Mouse (Mus musculus) spleen, postnatal 14 days (tissue): ENCODE data around the gene Folr2.
A peak's percentile ranks its signal among the peaks of the same experiment; 100 is the strongest.

Source experiments
- DNase-seq, 2 experiments: peaks; one replicate each; pipeline ENCODE4 v3.0.0; 2021 to 2022; ENCODE audit warnings: low spot score in 2 of 2

Gene Folr2

DNA sequence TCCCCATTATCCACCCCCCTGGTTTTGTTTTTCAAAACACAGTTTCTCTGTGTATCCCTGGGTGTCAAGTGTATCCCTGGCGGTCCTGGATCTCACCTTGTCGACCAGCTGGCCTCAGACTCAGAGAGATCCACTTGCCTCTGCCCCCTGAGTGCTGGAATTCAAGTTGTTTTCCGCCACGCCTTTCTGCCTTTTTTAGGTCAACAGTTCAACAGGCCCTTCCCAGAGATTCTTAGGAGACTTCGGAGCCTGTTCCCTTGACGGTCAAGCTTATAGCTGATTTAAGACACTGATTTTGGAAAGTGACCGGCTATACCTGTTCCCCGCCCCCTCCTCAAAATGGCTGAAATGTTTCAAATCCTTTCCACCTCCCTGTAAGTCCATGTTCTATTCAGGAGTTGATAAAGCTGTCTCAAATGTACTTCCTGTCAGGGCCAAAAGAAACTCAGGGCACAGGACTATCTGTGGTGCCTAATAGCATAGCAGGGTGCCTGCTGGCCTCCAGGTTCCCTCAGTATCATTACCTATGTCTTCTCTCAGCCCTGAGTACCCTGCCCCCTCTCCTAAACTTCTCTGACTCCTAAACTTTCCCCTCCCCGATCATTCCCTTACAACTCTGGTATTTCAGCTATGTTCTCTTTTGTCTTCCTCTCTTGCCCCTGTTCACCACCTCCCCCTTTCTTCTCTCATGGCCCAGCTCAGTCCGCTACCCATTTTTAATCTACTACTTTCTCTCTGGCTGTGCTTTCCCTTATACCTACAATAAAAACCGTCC is 9.7 kb upstream of the Folr2 start:
- DNase-seq = no peak

DNA sequence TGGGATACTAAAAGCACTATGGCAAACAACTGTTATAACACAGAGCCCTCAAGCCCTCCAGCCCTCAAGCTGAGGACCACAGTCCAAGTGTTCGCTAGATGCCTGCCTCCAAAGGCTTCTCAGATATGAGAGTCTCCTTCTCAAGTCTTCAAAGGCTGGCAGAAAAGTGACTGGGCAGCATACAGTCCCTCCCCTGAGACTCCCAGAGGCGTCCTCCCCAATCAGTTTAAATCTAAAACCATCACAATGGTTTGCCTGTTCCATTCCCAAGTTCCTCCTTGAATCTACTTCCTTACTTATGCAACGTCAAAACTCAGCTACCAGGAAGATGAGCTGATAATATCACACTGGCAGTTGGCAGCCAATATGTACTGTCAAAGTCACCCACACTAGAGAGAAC is 6.4 kb upstream of the Folr2 start, which contains the start of gene Anapc15:
TSS of gene Anapc15 (plus strand) at position 301 of the 400 bp plus-strand sequence.
- no peak for DNase-seq

DNA sequence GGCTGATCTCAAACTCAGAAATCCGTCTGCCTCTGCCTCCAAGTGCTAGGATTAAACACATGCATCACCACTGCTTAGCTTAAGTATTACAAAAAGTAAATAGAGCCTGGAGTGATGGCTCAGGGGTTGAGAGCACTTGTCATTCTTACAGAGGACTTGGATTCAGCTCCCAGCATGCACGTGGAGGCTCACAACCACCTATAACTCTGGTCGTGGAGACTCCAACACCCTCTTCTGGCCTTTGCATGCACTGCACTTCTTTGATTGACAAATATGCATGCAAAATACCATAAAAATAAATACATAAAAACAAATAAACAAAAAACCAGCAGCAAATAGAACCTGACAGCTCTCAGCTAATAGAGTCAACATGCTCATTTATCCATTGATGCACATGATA is 5.3 kb upstream of the Folr2 start:
- DNase-seq = no peak

DNA sequence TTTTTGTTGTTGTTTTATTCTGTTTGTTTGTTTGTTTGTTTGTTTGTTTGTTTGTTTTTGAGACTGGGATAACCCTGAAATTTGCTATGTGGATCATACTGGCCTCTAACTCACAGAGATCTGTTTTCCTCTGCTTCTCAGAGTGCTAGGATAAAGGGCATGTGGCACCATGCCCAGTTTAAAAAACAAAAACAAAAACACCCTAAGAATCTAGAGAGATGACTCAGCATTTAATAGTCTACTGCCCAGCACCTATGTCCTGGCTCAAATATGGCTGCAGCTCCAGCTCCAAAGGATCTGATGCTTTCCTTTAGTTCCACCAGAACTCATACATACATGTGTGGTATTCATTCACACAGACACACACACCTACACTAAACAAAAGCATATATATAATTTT is 4.0 kb upstream of the Folr2 start:
- DNase-seq = no peak

DNA sequence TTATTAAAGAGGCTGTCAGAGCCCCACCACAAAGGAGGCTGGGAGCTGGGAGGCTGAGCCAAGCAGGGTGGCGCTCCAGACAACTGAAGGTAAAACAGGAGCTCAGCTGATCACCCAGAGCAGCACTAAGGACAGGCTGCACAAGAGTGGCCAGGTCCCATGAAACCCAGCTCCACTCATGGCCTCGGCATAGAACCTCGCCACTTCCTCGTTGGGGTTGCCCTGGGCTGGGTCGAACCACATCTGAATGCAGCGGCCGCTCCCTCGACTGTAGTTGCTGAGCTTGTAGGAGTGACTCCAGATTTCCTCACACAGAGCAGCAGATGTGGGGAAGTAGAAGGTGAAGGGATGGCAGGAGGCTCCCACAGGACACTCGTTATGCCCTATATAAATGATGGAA is 1.4 kb upstream of the Folr2 start:
- no peak for DNase-seq

DNA sequence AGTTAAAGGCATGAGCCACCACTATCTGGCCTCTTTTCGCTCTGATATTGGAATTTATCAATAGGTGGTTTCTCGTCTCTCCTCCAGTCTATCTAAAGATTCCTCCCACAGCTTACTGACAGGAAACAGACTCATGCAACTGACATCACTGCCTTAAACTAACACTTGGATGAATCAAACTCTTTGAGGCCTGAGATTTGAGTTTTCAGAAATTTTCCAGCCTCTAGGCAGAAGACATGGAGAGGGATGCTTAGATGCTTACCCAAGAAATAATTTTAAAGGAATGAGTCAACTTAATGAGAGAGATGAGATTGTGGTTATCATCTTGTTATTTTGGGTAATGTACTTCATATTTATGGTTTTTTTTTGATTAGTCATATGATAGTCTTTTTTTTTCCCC is 3.2 kb downstream of the Folr2 start:
- no peak for DNase-seq

DNA sequence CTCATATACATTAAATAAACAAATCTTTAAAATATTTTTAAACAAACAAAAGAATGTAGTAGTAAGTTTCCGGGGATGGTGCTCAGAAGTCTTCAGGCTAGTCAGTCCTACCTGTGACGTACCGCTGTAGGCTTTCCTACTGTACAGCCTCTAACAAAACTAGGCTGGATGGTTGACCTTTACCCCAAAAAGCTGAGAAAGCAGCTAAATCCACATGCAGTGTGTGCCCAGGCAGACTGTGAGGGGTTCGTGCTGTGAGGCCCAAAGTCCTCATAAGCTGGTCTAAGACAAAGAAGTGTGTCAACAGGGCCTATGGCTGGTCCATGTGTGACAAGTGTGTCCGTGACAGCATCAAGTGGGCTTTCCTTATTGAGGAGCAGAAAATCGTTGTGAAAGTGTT is 4.1 kb downstream of the Folr2 start:
- no peak for DNase-seq

DNA sequence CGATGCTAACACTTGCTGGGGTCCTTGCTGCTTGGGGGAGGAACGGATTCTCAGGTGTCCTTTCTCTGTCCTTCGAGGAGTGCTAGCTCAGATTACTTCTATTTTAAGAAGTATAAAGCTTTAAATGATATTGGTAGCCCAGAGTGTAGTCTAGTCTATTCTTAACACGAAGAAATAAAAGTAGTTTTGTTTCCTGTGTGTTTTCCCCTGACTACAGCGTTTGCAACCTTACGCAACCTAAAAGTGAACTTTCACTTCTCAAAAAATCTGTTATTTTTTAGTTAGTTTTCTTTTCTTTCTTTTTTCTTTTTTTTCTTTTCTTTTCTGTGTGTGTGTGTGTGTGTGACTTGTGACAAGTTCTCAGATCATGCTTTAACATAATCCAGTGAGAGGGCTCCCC is 5.3 kb downstream of the Folr2 start:
- DNase-seq = no peak

DNA sequence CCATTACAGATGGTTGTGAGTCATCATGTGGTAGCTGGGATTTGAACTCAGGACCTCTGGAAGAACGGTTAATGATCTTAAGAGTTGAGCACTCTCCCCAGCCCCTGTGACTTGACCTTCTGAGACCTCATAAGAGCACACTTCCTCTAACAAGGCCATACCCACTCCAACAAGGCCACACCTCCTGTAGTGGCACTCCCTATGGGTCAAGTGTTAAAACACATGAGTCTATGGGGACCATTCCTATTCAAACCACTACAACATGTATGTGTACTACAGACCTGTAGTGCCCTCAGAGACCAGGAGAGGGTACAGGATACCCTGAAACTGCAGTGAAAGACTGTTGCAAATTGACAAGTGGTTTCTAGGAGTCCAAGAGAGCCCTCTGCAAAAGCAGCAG is 9.1 kb downstream of the Folr2 start:
- no peak for DNase-seq

DNA sequence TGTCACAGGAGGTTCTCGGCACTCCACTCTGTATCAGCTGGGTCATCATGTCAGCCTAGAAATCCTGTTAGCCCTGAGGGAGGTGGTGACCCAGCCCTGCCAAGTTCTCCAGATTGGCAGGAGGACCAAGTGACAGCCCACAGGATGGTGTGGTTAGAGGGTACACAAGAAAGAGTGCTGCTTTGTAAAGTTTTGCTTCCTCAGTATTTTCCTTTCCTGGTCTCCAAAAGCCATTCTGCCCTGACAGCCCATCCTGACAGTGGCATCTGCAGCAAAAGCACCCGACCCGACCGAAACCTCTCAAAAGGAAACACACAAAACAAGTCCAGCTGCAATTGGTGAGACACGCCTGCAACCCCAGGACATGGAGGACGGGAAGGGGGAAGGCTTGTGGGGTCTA is 12.8 kb downstream of the Folr2 start:
- DNase-seq = no peak

DNA sequence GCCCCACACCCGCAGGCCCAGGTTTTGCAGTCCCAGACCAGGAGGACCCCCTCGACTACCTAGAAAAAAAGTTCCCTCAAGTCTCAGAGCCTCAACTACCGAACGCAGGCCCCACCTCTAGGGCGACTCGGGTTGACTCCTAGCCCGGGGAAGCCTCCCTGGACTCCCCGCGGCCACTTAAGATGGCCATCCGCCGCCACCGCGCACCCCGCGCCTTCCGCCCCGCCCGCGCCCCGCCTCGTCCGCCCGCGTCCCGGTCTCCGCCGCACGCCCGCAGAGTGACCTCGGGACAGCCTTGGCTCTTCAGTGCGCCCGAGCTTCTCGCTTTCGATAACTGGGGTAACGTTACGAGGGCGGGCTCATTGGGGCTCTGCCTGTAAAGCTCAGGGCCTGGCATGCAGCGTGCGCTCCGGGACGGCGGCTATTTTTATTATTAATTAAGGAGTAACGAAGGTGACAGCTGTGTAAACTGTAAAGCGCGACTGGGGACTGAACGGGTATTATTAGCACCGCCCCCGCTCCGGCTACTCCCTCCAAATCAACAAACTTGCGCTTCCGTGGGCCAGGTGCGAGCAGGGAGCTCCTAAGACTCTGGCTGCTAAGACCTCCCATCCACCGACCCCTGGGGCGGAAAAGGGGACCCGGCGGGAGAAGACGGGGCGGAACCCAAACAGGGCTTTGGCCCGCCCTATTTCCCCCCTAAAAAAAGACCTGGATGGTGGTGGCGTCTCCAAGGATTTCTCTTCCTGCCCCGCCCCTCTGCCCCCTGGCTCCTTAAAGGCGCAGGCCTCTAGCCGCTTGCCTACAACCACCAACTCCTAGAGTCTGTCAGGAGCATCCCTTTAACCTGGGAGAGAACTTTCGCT is 19.2 kb downstream of the Folr2 start, which contains the start of gene Inppl1:
TSS of gene Inppl1 (minus strand) at position 624 of the 866 bp plus-strand sequence.
- DNase-seq = peak in 1 of 2 experiments; percentile 14

DNA sequence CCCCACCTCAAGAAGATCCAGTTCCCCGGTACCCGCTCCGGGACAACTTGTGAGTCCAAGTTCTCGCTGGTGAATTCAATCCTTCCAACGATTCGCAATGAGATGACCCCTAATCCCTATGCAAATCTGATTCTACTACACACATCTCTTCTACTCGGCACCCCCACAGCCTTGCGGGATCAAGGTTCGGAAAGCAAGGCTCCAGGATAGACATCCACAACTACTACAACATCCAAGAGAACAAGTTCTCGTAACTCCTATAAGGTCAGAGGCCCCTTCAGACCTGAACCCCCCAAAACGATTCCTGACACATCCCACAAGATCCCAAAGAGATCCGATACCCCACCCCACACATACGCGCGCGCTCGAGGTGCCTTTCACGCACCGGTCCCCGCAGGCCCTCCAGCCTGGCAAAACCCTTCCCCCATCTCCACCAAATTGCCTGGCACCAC is 19.8 kb downstream of the Folr2 start:
- DNase-seq = no peak

DNA sequence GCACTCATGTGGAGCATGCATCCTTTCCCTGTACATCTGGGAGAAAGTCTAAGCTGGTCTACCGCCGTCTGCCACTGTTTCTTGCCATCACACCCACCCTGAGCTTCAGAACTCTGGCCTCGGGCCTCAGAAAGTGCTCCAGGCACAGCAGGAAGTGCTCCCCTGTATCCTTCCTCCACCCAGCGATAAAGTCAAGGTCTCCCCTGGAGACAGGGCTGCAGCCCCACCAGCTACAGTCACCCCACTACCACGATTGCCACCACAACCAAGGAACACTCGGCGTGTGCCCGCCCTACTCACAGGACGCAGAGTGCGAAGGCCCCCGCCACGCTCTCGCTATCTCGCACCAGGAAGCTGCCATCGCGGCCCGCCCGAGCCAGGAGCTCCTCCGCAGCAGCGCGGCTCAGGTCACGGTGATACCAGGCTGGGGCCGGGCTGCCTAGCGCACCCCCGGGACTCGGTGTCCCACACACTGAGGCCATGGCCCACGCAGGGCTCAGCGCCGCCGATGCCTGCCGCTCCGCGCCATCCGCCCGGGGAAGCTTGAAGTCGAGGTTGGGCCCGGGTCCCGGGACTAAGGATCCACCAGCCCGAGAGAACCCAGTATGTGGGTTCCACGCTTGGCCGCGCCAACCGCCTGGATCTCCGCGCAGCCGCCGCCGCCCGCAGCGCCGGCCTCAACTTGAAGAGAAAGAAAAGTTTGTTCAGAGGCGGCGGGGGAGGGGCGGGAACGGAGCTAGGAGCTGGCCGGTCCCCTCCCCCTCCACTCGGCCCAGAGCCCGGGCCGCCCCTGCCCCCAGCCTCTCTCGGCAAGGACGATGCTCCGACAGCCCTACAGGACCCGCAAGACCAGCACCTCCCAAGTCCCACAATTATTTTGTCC is 20.5 kb downstream of the Folr2 start:
- DNase-seq = peak in 1 of 2 experiments; percentile 37

DNA sequence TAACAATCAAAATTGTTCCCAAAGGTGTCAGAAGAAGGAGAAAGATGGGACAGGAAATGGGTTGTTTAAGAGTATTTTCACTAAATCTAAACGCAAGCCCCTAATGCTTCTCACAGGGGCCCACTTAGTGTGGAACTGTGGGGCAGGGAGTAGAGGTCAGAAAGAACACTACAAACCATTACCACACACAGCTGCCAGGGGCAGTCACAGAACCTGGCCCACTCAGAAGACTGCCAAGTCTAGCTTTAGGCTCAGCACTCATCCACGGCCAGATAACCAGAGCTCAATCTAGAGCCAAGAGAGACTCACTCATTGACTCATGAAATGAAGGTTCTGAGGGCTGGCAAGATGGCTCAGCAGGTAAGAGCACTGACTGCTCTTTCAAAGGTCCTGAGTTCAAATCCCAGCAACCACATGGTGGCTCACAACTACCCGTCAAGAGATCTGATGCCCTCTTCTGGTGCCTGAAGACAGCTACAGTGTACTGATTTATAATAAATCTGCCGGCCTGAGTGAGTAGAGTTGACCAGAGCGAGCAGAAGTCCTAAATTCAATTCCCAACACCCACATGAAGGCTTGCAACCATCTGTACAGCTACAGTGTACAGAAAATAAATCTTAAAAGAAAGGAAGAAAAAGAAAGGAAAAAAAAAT is 21.4 kb downstream of the Folr2 start:
- DNase-seq = no peak

DNA sequence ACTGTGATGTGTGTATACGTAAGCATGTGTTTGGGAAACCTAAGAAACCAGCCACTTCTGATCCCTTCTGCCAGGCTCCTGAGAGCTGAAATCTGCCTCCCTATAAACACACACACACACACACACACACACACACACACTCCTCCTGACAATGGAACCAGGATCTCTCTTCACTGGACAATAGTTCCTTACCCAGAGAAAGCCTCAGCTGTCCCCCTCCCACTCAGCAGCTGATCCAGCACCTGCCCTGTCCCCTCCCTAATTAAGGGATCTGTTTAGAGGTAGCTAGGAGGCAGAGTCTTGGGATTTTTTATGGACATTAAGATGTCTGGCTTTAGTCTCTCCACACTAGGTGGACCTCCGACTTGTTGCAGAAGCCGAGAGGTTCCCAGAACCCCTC is 22.1 kb downstream of the Folr2 start:
- no peak for DNase-seq

DNA sequence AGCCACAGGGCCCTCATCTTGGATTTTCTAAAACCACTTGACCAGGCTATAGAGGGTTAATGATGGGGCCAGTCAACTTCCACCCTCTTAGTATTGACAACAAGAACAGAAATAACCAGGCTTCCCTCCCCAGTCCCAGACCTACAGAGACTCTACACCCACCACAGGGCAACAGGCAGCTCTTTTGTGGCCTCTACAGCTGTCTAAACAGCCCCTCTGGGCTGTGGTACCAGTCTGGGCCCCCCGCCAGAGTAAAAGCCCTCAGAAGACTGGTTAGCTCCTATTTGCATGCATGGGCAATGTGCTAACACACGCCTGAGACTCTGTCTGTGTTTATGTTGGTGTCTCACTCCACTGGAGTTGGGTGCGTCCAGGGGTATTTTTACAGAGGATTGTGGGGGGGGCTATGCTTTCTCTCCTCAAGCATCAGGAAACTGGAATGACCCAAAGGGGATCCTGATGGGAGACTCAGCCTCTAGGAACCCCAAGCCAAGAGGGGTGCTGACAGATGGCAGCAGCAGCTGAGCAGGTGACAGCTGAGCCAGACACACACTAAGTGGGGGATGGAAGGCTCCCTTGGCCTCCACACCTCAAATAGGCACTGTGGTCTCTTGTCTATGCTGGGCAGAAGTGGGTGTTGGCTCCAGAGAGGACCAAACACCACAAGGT is 22.9 kb downstream of the Folr2 start:
- DNase-seq = no peak

DNA sequence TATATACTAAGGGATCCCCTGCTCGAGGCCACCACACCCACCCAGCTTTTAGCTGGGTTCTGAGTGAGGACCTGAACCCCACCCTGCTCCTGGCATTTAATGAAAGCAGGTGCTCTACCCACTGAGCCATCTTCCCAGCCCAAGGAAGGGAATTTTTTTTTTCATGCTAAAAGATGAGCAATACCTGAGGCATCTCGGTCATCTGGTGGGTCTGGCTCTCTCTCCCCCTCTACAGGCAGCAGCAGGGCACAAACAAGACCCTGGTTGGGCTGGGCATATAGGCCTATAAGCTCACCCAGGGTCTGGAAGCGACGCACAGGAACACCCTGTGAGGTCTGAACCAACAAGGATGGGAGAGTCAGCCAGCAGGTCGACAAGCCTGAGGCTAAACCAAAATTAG is 23.6 kb downstream of the Folr2 start:
- no peak for DNase-seq

DNA sequence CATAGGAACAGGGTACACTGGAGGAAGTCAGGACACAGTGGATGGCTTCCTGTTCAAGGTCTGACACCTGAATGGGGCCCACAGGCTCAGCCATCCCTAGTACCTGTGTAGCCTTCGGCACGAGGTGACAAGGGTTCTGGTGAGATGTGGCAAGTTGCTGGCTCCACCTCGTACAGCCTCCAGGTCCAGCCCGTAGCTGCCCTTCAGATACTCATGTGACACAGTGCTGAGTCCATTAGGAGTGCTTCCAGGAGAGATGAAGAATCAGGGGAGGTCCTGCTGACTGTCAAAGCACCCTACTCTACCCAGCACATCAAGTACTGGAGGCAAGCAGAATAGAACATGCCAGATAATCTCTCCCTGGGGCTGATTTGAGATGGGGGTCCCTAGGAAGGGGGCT is 24.6 kb downstream of the Folr2 start:
- no peak for DNase-seq

DNA sequence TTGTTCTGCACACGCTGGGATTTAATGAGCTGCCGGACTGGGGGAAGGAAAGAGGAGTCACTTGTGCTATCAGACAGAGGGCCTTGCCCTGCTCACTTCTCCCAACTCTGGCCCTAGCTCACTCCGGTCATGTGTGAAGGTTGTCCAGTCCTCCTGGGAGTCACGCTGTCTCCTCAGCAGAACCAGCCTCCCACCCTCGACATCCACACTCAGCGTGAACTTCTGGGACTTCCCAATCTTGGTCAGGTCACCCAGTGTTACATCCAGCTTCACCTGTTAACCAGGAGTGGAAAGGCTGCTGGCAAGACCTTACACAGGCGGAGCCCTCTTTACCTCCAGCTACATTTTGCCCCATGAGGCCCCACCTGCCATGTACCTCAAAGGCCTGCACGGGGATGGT is 25.6 kb downstream of the Folr2 start:
- no peak for DNase-seq

DNA sequence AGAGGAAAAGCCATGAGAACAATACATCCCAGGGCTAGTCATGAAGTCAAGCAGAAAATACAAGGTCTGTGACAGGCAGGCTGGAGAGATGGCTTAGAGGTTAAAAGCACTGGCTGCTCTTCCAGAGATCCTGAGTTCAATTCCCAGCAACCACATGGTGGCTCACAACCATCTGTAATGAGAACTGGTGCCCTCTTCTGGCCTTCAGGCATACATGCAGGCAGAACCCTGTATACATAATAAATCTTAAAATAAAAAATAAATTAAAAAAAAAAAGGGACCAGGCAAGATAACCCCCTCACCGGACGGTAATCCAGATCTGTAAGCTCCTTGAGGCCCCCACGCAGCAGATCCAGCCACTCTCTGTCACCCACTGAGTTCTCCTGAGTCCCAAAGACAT is 26.6 kb downstream of the Folr2 start:
- DNase-seq = no peak
